Mouse (Mus musculus) limb, embryonic 14.5 days (tissue): ENCODE measurements at regions not wholly inside any gene's neighbourhood (a gene's known extent, or its start where the extent isn't known, plus 50 kb on each side); places are given as distances from the start of the nearest gene placed in this dataset.

Source experiments
- ATAC-seq: fragments of 200-750 bp; cut with Nextera tagmentation; 2 replicates; pipeline ENCODE4 v1.8.0; 2017; ENCODE audit warnings: low read depth, moderate number of reproducible peaks, moderate TSS enrichment; ENCODE audit not compliant: low FRiP score
- DNase-seq: peaks from one replicate; pipeline ENCODE4 v3.0.0-alpha.2; 2015; ENCODE audit warnings: low spot score
- H3K27ac ChIP-seq: fragments of 300-500 bp; sonication (generic); replicated peaks from 2 replicates; pipeline ENCODE4 v1.5.1; 2014; ENCODE audit warnings: low read depth, mild to moderate bottlenecking, low read length, moderate library complexity, mixed read lengths
- H3K27me3 ChIP-seq: fragments of 300-500 bp; sonication (generic); 2 replicates; pipeline ENCODE4 v1.6.1; 2014; ENCODE audit warnings: low read length, mixed read lengths; ENCODE audit not compliant: control insufficient read depth, insufficient read depth
- H3K36me3 ChIP-seq: fragments of 300-500 bp; sonication (generic); 2 replicates; pipeline ENCODE4 v1.6.1; 2014; ENCODE audit warnings: mild to moderate bottlenecking, low read length, moderate library complexity, mixed read lengths; ENCODE audit not compliant: control insufficient read depth, insufficient read depth
- H3K4me1 ChIP-seq: fragments of 300-500 bp; sonication (generic); 2 replicates; pipeline ENCODE4 v1.6.1; 2014; ENCODE audit warnings: antibody characterized with exemption, low read length, mixed read lengths; ENCODE audit not compliant: control insufficient read depth, insufficient read depth
- H3K4me2 ChIP-seq: fragments of 300-500 bp; sonication (generic); replicated peaks from 2 replicates; pipeline ENCODE4 v1.6.1; 2014; ENCODE audit warnings: low read depth, mild to moderate bottlenecking, low read length, moderate library complexity; ENCODE audit not compliant: severe bottlenecking
- H3K4me3 ChIP-seq: fragments of 300-500 bp; sonication (generic); replicated peaks from 2 replicates; pipeline ENCODE4 v1.5.1; 2014; ENCODE audit warnings: low read length
- H3K9ac ChIP-seq: fragments of 300-500 bp; sonication (generic); 2 replicates; pipeline ENCODE4 v1.6.1; 2014; ENCODE audit warnings: mild to moderate bottlenecking, low read depth, low read length, moderate library complexity; ENCODE audit not compliant: severe bottlenecking
- H3K9me3 ChIP-seq: fragments of 300-500 bp; sonication (generic); 2 replicates; pipeline ENCODE4 v1.6.1; 2016; ENCODE audit warnings: low read length; ENCODE audit not compliant: control insufficient read depth
- POLR2A ChIP-seq: fragments of 200-500 bp; IDR thresholded peaks from 2 replicates; pipeline ENCODE4 v1.8.0; 2012; ENCODE audit warnings: inconsistent platforms, mild to moderate bottlenecking, moderate library complexity, borderline replicate concordance; ENCODE audit not compliant: insufficient read depth, insufficient read length; ENCODE audit errors: extremely low read depth
- WGBS: fragments of 180-500 bp; shearing (Covaris S2); extraction: QIAGEN DNeasy Blood & Tissue Kit; methylation state at CpG from one replicate; pipeline ENCODE4 v1.1.7; 2014; 5-methylcytosine and 5-hydroxymethylcytosine counted together

DNA sequence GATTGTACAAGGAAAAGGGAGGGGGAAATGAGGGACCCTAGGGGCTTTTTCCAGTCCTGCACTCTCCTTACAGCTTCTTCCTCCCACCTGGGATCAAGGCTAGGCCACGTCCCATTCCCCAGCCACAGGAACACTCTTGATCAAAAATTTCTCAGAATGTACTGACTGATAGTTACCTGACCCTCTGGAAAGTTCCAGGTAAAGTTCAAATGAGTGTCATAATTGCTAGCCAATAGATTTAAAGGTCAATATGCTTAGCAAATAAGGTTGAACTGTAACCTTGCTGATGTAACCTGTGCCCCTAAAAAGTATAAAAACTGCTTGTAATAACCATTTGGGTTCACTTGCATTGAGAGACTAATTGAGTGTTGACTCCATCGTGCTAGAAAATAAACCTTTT, 61.1 kb upstream of the P2ry1 start:
- 79% methylated on average over 2 of the region's 2 CpGs for WGBS
- TF ChIP-seq POLR2A = no peak
- H3K27me3 ChIP-seq = no peaks in the 10 kb centered on the region
- H3K27ac ChIP-seq = no peak overlapping the region
- H3K9me3 ChIP-seq = no peaks in the 10 kb centered on the region
- H3K36me3 ChIP-seq = no peaks in the 10 kb centered on the region
- H3K4me2 ChIP-seq = no peak overlapping the region
- DNase-seq = no peak
- no peak for ATAC-seq
- no peaks in the 10 kb centered on the region for H3K4me1 ChIP-seq
- no peak overlapping the region for H3K9ac ChIP-seq
- no peak overlapping the region for H3K4me3 ChIP-seq

DNA sequence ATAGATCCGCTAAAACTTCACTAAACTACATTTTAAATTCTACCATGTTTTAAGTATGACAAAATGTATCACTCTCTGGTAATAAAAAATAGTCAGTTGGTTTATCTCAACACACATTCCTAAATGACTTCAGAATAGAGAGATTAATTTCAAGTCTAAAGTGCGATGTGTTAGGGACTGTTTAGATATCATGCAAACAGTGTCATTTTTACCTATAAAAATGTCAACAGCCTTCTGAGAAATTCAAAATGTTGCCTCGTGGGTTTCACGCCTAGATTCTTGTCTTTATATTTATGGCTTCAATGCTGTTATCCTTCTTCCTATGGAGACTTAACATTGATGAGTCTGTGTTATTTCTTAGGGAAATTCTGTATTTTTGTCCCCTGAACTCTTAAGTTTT, 53.7 kb upstream of the P2ry1 start:
- WGBS = 79% methylated on average over 4 of the region's 4 CpGs
- no peaks in the 10 kb centered on the region for H3K36me3 ChIP-seq

More for the DNA sequence above, 53.7 kb upstream of the P2ry1 start:
- TF ChIP-seq POLR2A = no peak
- H3K9ac ChIP-seq = no peak overlapping the region
- no peak overlapping the region for H3K27ac ChIP-seq
- H3K9me3 ChIP-seq = no peaks in the 10 kb centered on the region
- H3K27me3 ChIP-seq = no peaks in the 10 kb centered on the region
- DNase-seq = no peak
- no peak for ATAC-seq
- no peak overlapping the region for H3K4me3 ChIP-seq
- H3K4me1 ChIP-seq = no peaks in the 10 kb centered on the region
- H3K4me2 ChIP-seq = no peak overlapping the region
